Mouse (Mus musculus): ENCODE data around the gene Adam30.
"Not testable (repeated sequence)": the region's sequence is repeated elsewhere in the genome, so short reads cannot be mapped to it uniquely, and the experiment has no call there.

Adam30 gene

GRCm38 (mm10) chr3:98160330-98160729 lies at the start of gene Adam30:
Adam30 (plus strand) TSS chr3:98160630.
- no peak for DNase-seq (ENCODE audit: low spot score)

GRCm38 (mm10) chr3:98118252-98118651 lies 42.2 kb upstream of the Adam30 start:
- no peak for DNase-seq (ENCODE audit: low spot score)

GRCm38 (mm10) chr3:98119338-98119737 lies 41.1 kb upstream of the Adam30 start:
- no peak for DNase-seq (ENCODE audit: low spot score)

- DNase-seq (ENCODE audit: low spot score): no peak
Observed at GRCm38 (mm10) chr3:98120884-98121283, 39.5 kb upstream of the Adam30 start.

- no peak for DNase-seq (ENCODE audit: low spot score)
Observed at GRCm38 (mm10) chr3:98127775-98128174, 32.7 kb upstream of the Adam30 start.

- no peak for DNase-seq (ENCODE audit: low spot score)
Observed at GRCm38 (mm10) chr3:98128716-98129115, 31.7 kb upstream of the Adam30 start.

GRCm38 (mm10) chr3:98132140-98132539 lies 28.3 kb upstream of the Adam30 start:
- DNase-seq (ENCODE audit: low spot score): not testable (repeated sequence)

- DNase-seq (ENCODE audit: low spot score): no peak
Observed at GRCm38 (mm10) chr3:98132636-98133035, 27.8 kb upstream of the Adam30 start.

GRCm38 (mm10) chr3:98141456-98141855 lies 19.0 kb upstream of the Adam30 start:
- DNase-seq (ENCODE audit: low spot score): no peak

GRCm38 (mm10) chr3:98142862-98143261 lies 17.6 kb upstream of the Adam30 start:
- DNase-seq (ENCODE audit: low spot score): no peak

GRCm38 (mm10) chr3:98145204-98145603 lies 15.2 kb upstream of the Adam30 start:
- DNase-seq (ENCODE audit: low spot score): no peak

- DNase-seq (ENCODE audit: low spot score): no peak
Observed at GRCm38 (mm10) chr3:98146471-98147410, 13.7 kb upstream of the Adam30 start.

- no peak for DNase-seq (ENCODE audit: low spot score)
Observed at GRCm38 (mm10) chr3:98147706-98148105, 12.7 kb upstream of the Adam30 start.

GRCm38 (mm10) chr3:98149881-98150280 lies 10.5 kb upstream of the Adam30 start:
- no peak for DNase-seq (ENCODE audit: low spot score)

GRCm38 (mm10) chr3:98151016-98151415 lies 9.4 kb upstream of the Adam30 start:
- no peak for DNase-seq (ENCODE audit: low spot score)

- DNase-seq (ENCODE audit: low spot score): no peak
Observed at GRCm38 (mm10) chr3:98153460-98153859, 7.0 kb upstream of the Adam30 start.

- DNase-seq (ENCODE audit: low spot score): no peak
Observed at GRCm38 (mm10) chr3:98156158-98156557, 4.3 kb upstream of the Adam30 start.

- DNase-seq (ENCODE audit: low spot score): no peak
Observed at GRCm38 (mm10) chr3:98157073-98157472, 3.4 kb upstream of the Adam30 start.

- no peak for DNase-seq (ENCODE audit: low spot score)
Observed at GRCm38 (mm10) chr3:98157585-98157984, 2.8 kb upstream of the Adam30 start.

- no peak for DNase-seq (ENCODE audit: low spot score)
Observed at GRCm38 (mm10) chr3:98158646-98159045, 1.8 kb upstream of the Adam30 start.

GRCm38 (mm10) chr3:98159289-98159688 lies 1.1 kb upstream of the Adam30 start:
- no peak for DNase-seq (ENCODE audit: low spot score)

- DNase-seq (ENCODE audit: low spot score): peak; percentile 17
Observed at GRCm38 (mm10) chr3:98178340-98178739, 17.9 kb downstream of the Adam30 start.

GRCm38 (mm10) chr3:98180805-98181204 lies 20.4 kb downstream of the Adam30 start:
- DNase-seq (ENCODE audit: low spot score): peak; percentile 14

Measured in ovary, adult 18-20 months (tissue).